Mouse (Mus musculus) heart, adult 2 months (tissue): ENCODE results near the gene Prss35.

Experiments
- CTCF ChIP-seq: fragments of 200-600 bp; IDR thresholded peaks from 2 replicates; pipeline ENCODE4 v1.8.1; 2022; ENCODE audit warnings: antibody characterized with exemption, mild to moderate bottlenecking, moderate library complexity
- EP300 ChIP-seq: fragments of 200-500 bp; IDR thresholded peaks from 2 replicates; pipeline ENCODE4 v1.6.1; 2011; ENCODE audit warnings: low read depth, low read length, control low read depth; ENCODE audit not compliant: insufficient read depth

GRCm38 (mm10) chr9:86742959-86743911 is at the start of gene Prss35:
- TF ChIP-seq CTCF (no peak), EP300 (no peak)
